Mouse (Mus musculus) MEL (cell line): ENCODE measurements around the gene Nfkbil1. TPM values are rescaled to one million over a fixed set of nuclear protein-coding genes. Genes with fewer than 3 reads are reported as not detected.
A peak's percentile ranks its signal among the peaks of the same experiment; 100 is the strongest.

ENCODE experiments used
- DNase-seq: peaks from one replicate; pipeline ENCODE4 v3.0.0; 2011; ENCODE audit warnings: low read depth, low spot score
- H3K27ac ChIP-seq: 2 replicates; pipeline ENCODE4 v1.5.1; 2012; ENCODE audit warnings: low read depth, mild to moderate bottlenecking, control low read depth, low read length, moderate library complexity; ENCODE audit not compliant: control insufficient read depth
- H3K27me3 ChIP-seq, 2 experiments: fragments of 150-350 bp in 1 of 2; sonication (generic) in 1 of 2; 2 replicates each; pipeline ENCODE4 v1.6.1; 2012; ENCODE audit warnings: low read length in 2 of 2, mild to moderate bottlenecking in 2 of 2, improper control_type of control experiment in 1 of 2, moderate library complexity in 1 of 2; ENCODE audit not compliant: insufficient read depth in 2 of 2, control insufficient read depth in 1 of 2
- H3K36me3 ChIP-seq, 2 experiments: 2 replicates each; pipeline ENCODE4 v1.6.1; 2012 to 2014; ENCODE audit warnings: low read length in 2 of 2, improper control_type of control experiment in 1 of 2, inconsistent platforms in 1 of 2, mild to moderate bottlenecking in 1 of 2; ENCODE audit not compliant: insufficient read depth in 2 of 2, control insufficient read depth in 1 of 2
- H3K4me1 ChIP-seq, 2 experiments: fragments of 150-350 bp in 1 of 2; sonication (generic) in 1 of 2; 2 replicates each; pipeline ENCODE4 v1.6.1; 2012; ENCODE audit warnings: low read length in 2 of 2, improper control_type of control experiment in 1 of 2, mild to moderate bottlenecking in 1 of 2; ENCODE audit not compliant: insufficient read depth in 2 of 2, control insufficient read depth in 1 of 2
- H3K4me3 ChIP-seq, 2 experiments: fragments of 150-350 bp in 1 of 2; sonication (generic) in 1 of 2; 2 replicates each; pipeline ENCODE4 v1.5.1; 2012; ENCODE audit warnings: low read depth in 2 of 2, low read length in 2 of 2, mild to moderate bottlenecking in 2 of 2, moderate library complexity in 2 of 2, control low read depth in 1 of 2, improper control_type of control experiment in 1 of 2; ENCODE audit not compliant: control insufficient read depth in 1 of 2, insufficient read depth in 1 of 2
- H3K79me2 ChIP-seq: 2 replicates; pipeline ENCODE4 v1.6.1; 2012; ENCODE audit warnings: mild to moderate bottlenecking, low read length, moderate library complexity; ENCODE audit not compliant: control insufficient read depth, poor library complexity, insufficient read depth
- H3K9ac ChIP-seq: 2 replicates; pipeline ENCODE4 v1.6.1; 2012; ENCODE audit warnings: low read depth, mild to moderate bottlenecking, control low read depth, low read length, moderate library complexity; ENCODE audit not compliant: control insufficient read depth, poor library complexity, severe bottlenecking
- H3K9me3 ChIP-seq: fragments of 150-350 bp; sonication (generic); replicated peaks from 2 replicates; pipeline ENCODE4 v1.6.1; 2012; ENCODE audit warnings: mild to moderate bottlenecking, low read length, improper control_type of control experiment, moderate library complexity; ENCODE audit not compliant: insufficient read depth
- CHD2 ChIP-seq: IDR thresholded peaks from 2 replicates; pipeline ENCODE4 v1.6.1; 2011; ENCODE audit warnings: low read length, improper control_type of control experiment
- EP300 ChIP-seq, 2 experiments: IDR thresholded peaks; 2 replicates each; pipeline ENCODE4 v1.6.1; 2011; ENCODE audit warnings: improper control_type of control experiment in 2 of 2, low read length in 2 of 2, low read depth in 1 of 2, mild to moderate bottlenecking in 1 of 2
- ETS1 ChIP-seq: IDR thresholded peaks from 2 replicates; pipeline ENCODE4 v1.6.1; 2012; ENCODE audit warnings: low read depth, mild to moderate bottlenecking, inconsistent platforms, low read length, improper control_type of control experiment, moderate library complexity
- GATA1 ChIP-seq: IDR thresholded peaks from 2 replicates; pipeline ENCODE4 v1.6.1; 2011; ENCODE audit warnings: low read depth, low read length, improper control_type of control experiment
- HCFC1 ChIP-seq: IDR thresholded peaks from 2 replicates; pipeline ENCODE4 v1.6.1; 2012; ENCODE audit warnings: low read depth, mild to moderate bottlenecking, inconsistent platforms, low read length, improper control_type of control experiment, moderate library complexity
- MAFK ChIP-seq: IDR thresholded peaks from 2 replicates; pipeline ENCODE4 v1.6.1; 2011; ENCODE audit warnings: low read depth, mild to moderate bottlenecking, low read length, improper control_type of control experiment, borderline replicate concordance
- MAX ChIP-seq: IDR thresholded peaks from 2 replicates; pipeline ENCODE4 v1.6.1; 2011; ENCODE audit warnings: low read length, improper control_type of control experiment
- MAZ ChIP-seq: IDR thresholded peaks from 2 replicates; pipeline ENCODE4 v1.6.1; 2012; ENCODE audit warnings: low read depth, mild to moderate bottlenecking, inconsistent platforms, low read length, improper control_type of control experiment
- MXI1 ChIP-seq: IDR thresholded peaks from 2 replicates; pipeline ENCODE4 v1.6.1; 2011; ENCODE audit warnings: mild to moderate bottlenecking, low read depth, low read length, improper control_type of control experiment
- MYB ChIP-seq: IDR thresholded peaks from 2 replicates; pipeline ENCODE4 v1.6.1; 2011; ENCODE audit warnings: mild to moderate bottlenecking, low read depth, low read length, improper control_type of control experiment
- MYC ChIP-seq: IDR thresholded peaks from 2 replicates; pipeline ENCODE4 v1.6.1; 2011; ENCODE audit warnings: low read depth, mild to moderate bottlenecking, low read length, improper control_type of control experiment, moderate library complexity
- NELFE ChIP-seq: IDR thresholded peaks from 2 replicates; pipeline ENCODE4 v1.6.1; 2011; ENCODE audit warnings: low read depth, low read length, improper control_type of control experiment
- RCOR1 ChIP-seq: IDR thresholded peaks from 2 replicates; pipeline ENCODE4 v1.6.1; 2012; ENCODE audit warnings: low read depth, mild to moderate bottlenecking, inconsistent platforms, low read length, improper control_type of control experiment
- SIN3A ChIP-seq: IDR thresholded peaks from 2 replicates; pipeline ENCODE4 v1.6.1; 2012; ENCODE audit warnings: low read length, improper control_type of control experiment, inconsistent platforms
- SMC3 ChIP-seq: IDR thresholded peaks from 2 replicates; pipeline ENCODE4 v1.6.1; 2011; ENCODE audit warnings: low read depth, low read length, improper control_type of control experiment
- TBP ChIP-seq: IDR thresholded peaks from 2 replicates; pipeline ENCODE4 v1.8.0; 2011; ENCODE audit warnings: low read depth, low read length, improper control_type of control experiment
- UBTF ChIP-seq: IDR thresholded peaks from 2 replicates; pipeline ENCODE4 v1.6.1; 2012; ENCODE audit warnings: low read depth, mild to moderate bottlenecking, inconsistent platforms, low read length, improper control_type of control experiment, moderate library complexity, borderline replicate concordance; ENCODE audit not compliant: insufficient read depth
- ZC3H11A ChIP-seq: IDR thresholded peaks from 2 replicates; pipeline ENCODE4 v1.6.1; 2012; ENCODE audit warnings: low read depth, mild to moderate bottlenecking, inconsistent platforms, low read length, improper control_type of control experiment
- ZMIZ1 ChIP-seq: IDR thresholded peaks from 2 replicates; pipeline ENCODE4 v1.6.1; 2012; ENCODE audit warnings: low read depth, mild to moderate bottlenecking, inconsistent platforms, low read length, improper control_type of control experiment, moderate library complexity
- ZNF384 ChIP-seq: IDR thresholded peaks from 2 replicates; pipeline ENCODE4 v1.6.1; 2012; ENCODE audit warnings: low read depth, mild to moderate bottlenecking, inconsistent platforms, low read length, improper control_type of control experiment
- polyA plus RNA-seq, 2 experiments: library from polyadenylated mRNA; stranded (reverse) in 1 of 2; unstranded in 1 of 2; fragments of >175 nt in 1 of 2; fragments of >200 nt in 1 of 2; gene quantifications; 2 replicates each; pipeline versions ENCODE4 v1.2.1 to v1.2.4; 2012; ENCODE audit warnings: low replicate concordance in 2 of 2, low read depth in 1 of 2; ENCODE audit not compliant: insufficient read length in 2 of 2, insufficient read depth in 1 of 2, missing spikeins in 1 of 2
- total RNA-seq: library from RNA; depleted of rRNA; stranded (reverse); fragments of 300-350 nt; gene quantifications from 2 replicates; pipeline ENCODE4 v1.2.3, GENCODE M21; 2012

Nfkbil1 gene
- total and polyA plus RNA-seq, 3 experiments = 10.3 to 26.0 TPM; not detected in 1

DNA sequence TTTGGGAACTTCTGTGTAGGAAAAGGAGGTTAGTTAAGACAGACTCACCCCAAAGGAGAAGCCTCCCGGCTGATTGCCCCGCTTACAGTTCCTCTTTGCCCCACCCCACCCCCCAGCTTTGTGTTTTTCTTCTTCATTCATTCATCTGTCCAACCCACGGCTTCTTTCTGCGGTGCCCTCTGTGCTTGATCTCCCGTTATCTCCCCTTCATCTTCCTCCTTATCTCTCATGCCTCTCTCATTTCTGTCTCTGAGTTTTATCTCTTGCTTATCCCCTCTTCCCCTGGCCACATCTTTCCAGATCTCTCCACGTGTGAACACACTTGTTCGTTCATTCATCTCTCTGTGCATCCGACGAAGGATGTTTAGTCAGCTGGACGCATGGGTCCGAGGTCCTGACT is 34.5 kb downstream of the Nfkbil1 start:
- H3K9ac ChIP-seq = peak overlapping the region; percentile 56
- TF ChIP-seq MAX (peak; percentile 70; the same call in 1 of the 2 replicates), SIN3A (peak; percentile 63), MAZ (peak; percentile 64; the same call in 1 of the 2 replicates), ZNF384 (no peak), NELFE (no peak), GATA1 (peak; percentile 73), ZC3H11A (no peak), MXI1 (peak; percentile 65; the same call in 1 of the 2 replicates), TBP (0 out of 2 replicates have a peak, but pooled peaks have one; percentile 22), ZMIZ1 (no peak), MAFK (no peak), MYC (peak; percentile 34; the same call in 1 of the 2 replicates), HCFC1 (no peak), ETS1 (peak; percentile 37; the same call in 1 of the 2 replicates), EP300 (IDR thresholded peaks at IDR 0.05; ENCODE audit: low read depth in 1 of 2, low read length in 2 of 2) (peak in 1 of 2 experiments; percentile 56; a peak in 1 of 4 replicates), RCOR1 (0 out of 2 replicates have a peak, but pooled peaks have one; percentile 12), MYB (no peak)
- H3K79me2 ChIP-seq = no peaks in the 10 kb centered on the region; the same call in 1 of the 2 replicates
- peak overlapping the region; percentile 48 to 61 for H3K4me3 ChIP-seq
- H3K27me3 ChIP-seq = no peaks in the 10 kb centered on the region
- H3K27ac ChIP-seq = peak overlapping the region; percentile 45
- H3K9me3 ChIP-seq = no peaks in the 10 kb centered on the region
- peaks cover 0 to 10% of the 10 kb centered on the region in 2 experiments; a peak in 2 of 4 replicates for H3K36me3 ChIP-seq
- DNase-seq = peak; percentile 60
- H3K4me1 ChIP-seq = peaks cover 8 to 15% of the 10 kb centered on the region in 2 experiments; a peak in 3 of 4 replicates

DNA sequence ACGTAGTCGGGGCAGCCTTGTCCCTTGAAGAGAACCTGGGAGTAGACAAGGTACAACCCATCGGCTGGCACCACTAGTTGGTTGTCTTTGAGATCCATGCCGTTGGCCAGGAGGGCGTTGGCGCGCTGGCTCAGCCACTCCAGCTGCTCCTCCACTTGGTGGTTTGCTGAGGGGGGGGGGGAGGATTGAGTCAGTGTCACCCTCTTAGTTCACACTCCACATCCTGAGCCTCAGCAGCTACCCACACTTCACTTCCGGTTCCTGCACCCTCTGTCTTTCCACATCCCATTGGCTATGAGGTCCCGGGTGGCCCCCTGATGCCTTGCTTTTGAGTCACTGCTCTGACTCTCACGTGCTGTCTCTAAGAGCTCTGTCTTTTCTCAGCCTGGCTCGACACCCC is 35.2 kb downstream of the Nfkbil1 start:
- Histone ChIP-seq H3K27me3 (no peaks in the 10 kb centered on the region), H3K4me1 (peaks cover 8 to 15% of the 10 kb centered on the region in 2 experiments; a peak in 3 of 4 replicates), H3K79me2 (peaks cover 5% of the 10 kb centered on the region; the same call in 1 of the 2 replicates), H3K4me3 (peak overlapping the region in 1 of 2 experiments; percentile 16; a peak in 2 of 4 replicates), H3K9me3 (no peaks in the 10 kb centered on the region), H3K9ac (peak overlapping the region; percentile 37), H3K27ac (peak overlapping the region; percentile 45), H3K36me3 (peaks cover 0 to 10% of the 10 kb centered on the region in 2 experiments; a peak in 2 of 4 replicates)
- no peak for TF ChIP-seq GATA1
- TF ChIP-seq MAFK = no peak
- no peak for TF ChIP-seq ZNF384
- no peak for TF ChIP-seq EP300 (IDR thresholded peaks at IDR 0.05; ENCODE audit: low read depth in 1 of 2, low read length in 2 of 2)
- no peak for TF ChIP-seq UBTF
- TF ChIP-seq SMC3 = no peak
- no peak for TF ChIP-seq RCOR1
- no peak for TF ChIP-seq CHD2
- peak; percentile 63 for DNase-seq
